Mouse (Mus musculus): ENCODE results near the gene Klhdc2. TPM values are rescaled to one million over a fixed set of nuclear protein-coding genes. Genes with fewer than 3 reads are reported as not detected.
A peak's percentile ranks its signal among the peaks of the same experiment; 100 is the strongest.

Gene Klhdc2
- total RNA-seq, 1 experiment, result 40.7 TPM

DNA sequence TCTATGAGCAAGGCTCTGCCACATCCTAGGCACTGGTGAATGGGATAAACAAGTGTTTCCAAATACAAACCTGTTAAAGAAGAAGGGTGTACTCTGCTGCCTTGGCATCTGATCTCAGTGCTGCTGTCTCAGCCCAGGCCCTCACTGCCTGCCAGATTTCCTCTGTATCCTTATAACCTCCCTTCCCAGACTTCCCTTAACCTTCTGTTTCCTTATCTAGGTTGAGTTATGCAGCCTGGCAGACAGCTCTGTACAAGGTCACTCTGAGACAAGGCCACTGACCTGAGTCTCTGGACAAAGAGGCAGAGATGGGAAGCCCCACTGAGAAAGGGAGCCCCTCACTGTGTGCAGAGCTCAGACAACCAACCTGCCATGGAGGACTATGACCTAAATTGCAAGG lies 21.9 kb downstream of the Klhdc2 start:
- Histone ChIP-seq H3K9ac (ENCODE audit: insufficient read depth, low read depth, low read length, poor library complexity, severe bottlenecking) (no peak overlapping the region), H3K4me1 (ENCODE audit: control insufficient read depth in 2 of 2, insufficient read depth in 2 of 2, low read length in 2 of 2, poor library complexity in 1 of 2) (no peaks in the 10 kb centered on the region), H3K36me3 (ENCODE audit: control insufficient read depth, insufficient read depth, low read length, poor library complexity, severe bottlenecking) (peaks cover 27% of the 10 kb centered on the region), H3K4me3 (ENCODE audit: insufficient read depth in 1 of 2, low read depth in 1 of 2, low read length in 2 of 2, poor library complexity in 1 of 2, severe bottlenecking in 1 of 2) (no peak overlapping the region), H3K27ac (ENCODE audit: insufficient read depth, low read depth, low read length, poor library complexity, severe bottlenecking) (no peak overlapping the region), H3K9me3 (ENCODE audit: control insufficient read depth, insufficient read depth, low read depth, low read length) (no peaks in the 10 kb centered on the region)
- DNase-seq (ENCODE audit: low read depth, low spot score), result no peak
- TF ChIP-seq ZC3H11A (IDR thresholded peaks at IDR 0.05; ENCODE audit: borderline replicate concordance, low read depth, low read length) (no peak), MAFK (IDR thresholded peaks at IDR 0.05; ENCODE audit: insufficient read depth, low read depth, low read length) (no peak), ZNF384 (IDR thresholded peaks at IDR 0.05; ENCODE audit: low read depth, low read length) (no peak), CHD2 (IDR thresholded peaks at IDR 0.05; ENCODE audit: low read depth, low read length) (no peak), HCFC1 (IDR thresholded peaks at IDR 0.05; ENCODE audit: borderline replicate concordance, insufficient read depth, low read length) (no peak)
- in situ Hi-C loops (cut with MboI; ENCODE audit: low sequenced_read_pairs in 2 of 2, unreplicated experiment in 2 of 2), result no loop called here

DNA sequence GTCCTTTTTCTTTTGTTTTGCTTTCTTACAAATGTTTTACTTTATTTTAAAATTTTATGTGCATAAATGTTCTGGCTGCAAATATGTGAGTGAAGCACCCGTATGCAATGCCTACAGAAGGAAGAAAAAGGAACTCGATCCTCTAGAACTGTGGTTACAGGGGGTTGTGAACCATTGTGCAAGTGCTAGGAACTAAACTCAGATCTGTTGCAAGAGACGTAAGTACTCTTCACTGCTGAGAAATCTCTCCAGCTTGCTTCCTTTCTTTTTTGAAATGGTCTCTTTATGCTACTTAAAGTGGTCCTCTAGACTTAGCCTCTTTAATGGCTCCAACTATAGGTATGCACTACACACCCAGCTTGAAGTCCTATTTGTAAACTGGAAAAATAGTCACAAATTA lies 34.7 kb downstream of the Klhdc2 start:
- Histone ChIP-seq H3K4me1 (ENCODE audit: control insufficient read depth in 2 of 2, insufficient read depth in 2 of 2, low read length in 2 of 2, poor library complexity in 1 of 2) (no peaks in the 10 kb centered on the region), H3K9ac (ENCODE audit: insufficient read depth, low read depth, low read length, poor library complexity, severe bottlenecking) (no peak overlapping the region), H3K36me3 (ENCODE audit: control insufficient read depth, insufficient read depth, low read length, poor library complexity, severe bottlenecking) (peaks cover 10% of the 10 kb centered on the region), H3K4me3 (ENCODE audit: insufficient read depth in 1 of 2, low read depth in 1 of 2, low read length in 2 of 2, poor library complexity in 1 of 2, severe bottlenecking in 1 of 2) (no peak overlapping the region), H3K9me3 (ENCODE audit: control insufficient read depth, insufficient read depth, low read depth, low read length) (no peaks in the 10 kb centered on the region), H3K27ac (ENCODE audit: insufficient read depth, low read depth, low read length, poor library complexity, severe bottlenecking) (no peak overlapping the region)
- in situ Hi-C loops (cut with MboI; ENCODE audit: low sequenced_read_pairs in 2 of 2, unreplicated experiment in 2 of 2), result no loop called here
- DNase-seq (ENCODE audit: low read depth, low spot score), result no peak
- TF ChIP-seq CHD2 (IDR thresholded peaks at IDR 0.05; ENCODE audit: low read depth, low read length), result no peak
- TF ChIP-seq MAFK (IDR thresholded peaks at IDR 0.05; ENCODE audit: insufficient read depth, low read depth, low read length), result no peak
- TF ChIP-seq ZNF384 (IDR thresholded peaks at IDR 0.05; ENCODE audit: low read depth, low read length), result no peak
- no peak for TF ChIP-seq ZC3H11A (IDR thresholded peaks at IDR 0.05; ENCODE audit: borderline replicate concordance, low read depth, low read length)
- no peak for TF ChIP-seq HCFC1 (IDR thresholded peaks at IDR 0.05; ENCODE audit: borderline replicate concordance, insufficient read depth, low read length)

DNA sequence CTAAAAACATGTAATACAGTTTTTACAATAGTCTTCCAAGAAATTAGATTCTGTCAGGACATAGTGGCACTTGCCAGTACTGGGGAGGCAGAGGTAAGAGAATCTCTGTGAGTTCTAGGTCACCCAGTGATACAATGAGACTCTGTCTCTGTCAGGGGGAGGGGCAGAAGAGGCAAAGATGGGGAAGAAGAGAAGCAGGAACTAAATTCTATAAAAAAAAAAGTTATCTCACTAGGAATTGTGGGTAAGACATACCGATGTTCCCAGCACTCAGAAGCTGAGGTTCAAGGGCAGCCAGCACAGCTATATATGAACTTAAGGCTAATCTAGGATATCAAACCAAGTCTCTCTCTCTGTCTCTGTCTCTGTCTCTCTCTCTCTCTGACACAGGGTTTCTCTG lies 35.7 kb downstream of the Klhdc2 start:
- H3K27ac ChIP-seq (ENCODE audit: insufficient read depth, low read depth, low read length, poor library complexity, severe bottlenecking), result no peak overlapping the region
- in situ Hi-C loops (cut with MboI; ENCODE audit: low sequenced_read_pairs in 2 of 2, unreplicated experiment in 2 of 2), result no loop called here
- no peak overlapping the region for H3K9ac ChIP-seq (ENCODE audit: insufficient read depth, low read depth, low read length, poor library complexity, severe bottlenecking)
- no peaks in the 10 kb centered on the region for H3K9me3 ChIP-seq (ENCODE audit: control insufficient read depth, insufficient read depth, low read depth, low read length)
- H3K4me3 ChIP-seq (ENCODE audit: insufficient read depth in 1 of 2, low read depth in 1 of 2, low read length in 2 of 2, poor library complexity in 1 of 2, severe bottlenecking in 1 of 2), result no peak overlapping the region
- TF ChIP-seq HCFC1 (IDR thresholded peaks at IDR 0.05; ENCODE audit: borderline replicate concordance, insufficient read depth, low read length), result no peak
- no peak for TF ChIP-seq MAFK (IDR thresholded peaks at IDR 0.05; ENCODE audit: insufficient read depth, low read depth, low read length)
- no peak for TF ChIP-seq CHD2 (IDR thresholded peaks at IDR 0.05; ENCODE audit: low read depth, low read length)
- TF ChIP-seq ZNF384 (IDR thresholded peaks at IDR 0.05; ENCODE audit: low read depth, low read length), result no peak
- no peaks in the 10 kb centered on the region for H3K4me1 ChIP-seq (ENCODE audit: control insufficient read depth in 2 of 2, insufficient read depth in 2 of 2, low read length in 2 of 2, poor library complexity in 1 of 2)
- peaks cover 14% of the 10 kb centered on the region for H3K36me3 ChIP-seq (ENCODE audit: control insufficient read depth, insufficient read depth, low read length, poor library complexity, severe bottlenecking)
- no peak for DNase-seq (ENCODE audit: low read depth, low spot score)

DNA sequence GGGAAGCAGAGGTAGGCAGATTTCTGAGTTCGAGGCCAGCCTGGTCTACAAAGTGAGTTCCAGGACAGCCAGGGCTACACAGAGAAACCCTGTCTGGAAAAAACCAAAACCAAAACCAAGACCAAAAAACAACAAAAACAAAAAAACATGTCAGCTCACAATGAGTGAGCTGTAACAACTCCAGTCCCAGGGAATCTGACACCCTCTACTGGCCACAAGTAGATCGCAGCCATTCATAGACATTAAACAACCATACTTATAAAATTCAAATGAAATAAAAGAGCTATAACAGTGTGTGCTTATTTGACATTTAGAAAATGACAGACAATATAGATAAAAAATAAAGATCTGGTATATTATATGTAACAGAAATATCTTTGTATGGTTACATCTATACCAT lies 37.1 kb downstream of the Klhdc2 start:
- in situ Hi-C loops (cut with MboI; ENCODE audit: low sequenced_read_pairs in 2 of 2, unreplicated experiment in 2 of 2), result no loop called here
- no peak overlapping the region for H3K27ac ChIP-seq (ENCODE audit: insufficient read depth, low read depth, low read length, poor library complexity, severe bottlenecking)

DNA sequence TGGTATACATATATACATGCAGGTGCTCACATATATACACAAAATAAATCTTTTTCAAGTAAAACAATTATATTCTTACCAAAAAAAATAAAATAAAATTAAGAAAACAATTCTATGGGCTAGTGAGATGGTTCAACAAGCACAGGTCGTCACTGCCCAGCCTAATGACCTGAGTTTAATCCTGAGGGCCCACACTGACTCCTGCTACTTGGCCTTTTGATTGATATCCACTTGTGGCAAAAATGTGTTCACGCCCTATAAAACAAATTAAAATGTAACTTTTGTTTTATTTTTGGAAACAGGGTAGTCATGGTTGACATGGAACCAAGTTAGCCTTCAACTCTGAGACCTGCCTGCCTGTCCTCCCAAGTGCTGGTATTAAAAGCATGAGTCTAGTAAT lies 53.4 kb downstream of the Klhdc2 start:
- TF ChIP-seq HCFC1 (IDR thresholded peaks at IDR 0.05; ENCODE audit: borderline replicate concordance, insufficient read depth, low read length), result no peak
- in situ Hi-C loops (cut with MboI; ENCODE audit: low sequenced_read_pairs in 2 of 2, unreplicated experiment in 2 of 2), result no loop called here
- Histone ChIP-seq H3K36me3 (ENCODE audit: control insufficient read depth, insufficient read depth, low read length, poor library complexity, severe bottlenecking) (peaks cover 8% of the 10 kb centered on the region), H3K4me3 (ENCODE audit: insufficient read depth in 1 of 2, low read depth in 1 of 2, low read length in 2 of 2, poor library complexity in 1 of 2, severe bottlenecking in 1 of 2) (no peak overlapping the region), H3K9me3 (ENCODE audit: control insufficient read depth, insufficient read depth, low read depth, low read length) (no peaks in the 10 kb centered on the region), H3K9ac (ENCODE audit: insufficient read depth, low read depth, low read length, poor library complexity, severe bottlenecking) (no peak overlapping the region), H3K4me1 (ENCODE audit: control insufficient read depth in 2 of 2, insufficient read depth in 2 of 2, low read length in 2 of 2, poor library complexity in 1 of 2) (no peaks in the 10 kb centered on the region), H3K27ac (ENCODE audit: insufficient read depth, low read depth, low read length, poor library complexity, severe bottlenecking) (no peak overlapping the region)
- DNase-seq (ENCODE audit: low read depth, low spot score), result no peak

More for the DNA sequence above, 37.1 kb downstream of the Klhdc2 start:
- Histone ChIP-seq H3K9me3 (ENCODE audit: control insufficient read depth, insufficient read depth, low read depth, low read length) (no peaks in the 10 kb centered on the region; the same call in 1 of the 2 replicates), H3K4me3 (ENCODE audit: insufficient read depth in 1 of 2, low read depth in 1 of 2, low read length in 2 of 2, poor library complexity in 1 of 2, severe bottlenecking in 1 of 2) (no peak overlapping the region), H3K36me3 (ENCODE audit: control insufficient read depth, insufficient read depth, low read length, poor library complexity, severe bottlenecking) (peaks cover 12% of the 10 kb centered on the region), H3K9ac (ENCODE audit: insufficient read depth, low read depth, low read length, poor library complexity, severe bottlenecking) (no peak overlapping the region), H3K4me1 (ENCODE audit: control insufficient read depth in 2 of 2, insufficient read depth in 2 of 2, low read length in 2 of 2, poor library complexity in 1 of 2) (no peaks in the 10 kb centered on the region)
- peak; percentile 19 for DNase-seq (ENCODE audit: low read depth, low spot score)
- TF ChIP-seq MAFK (IDR thresholded peaks at IDR 0.05; ENCODE audit: insufficient read depth, low read depth, low read length) (no peak), ZNF384 (IDR thresholded peaks at IDR 0.05; ENCODE audit: low read depth, low read length) (0 out of 2 replicates have a peak, but pooled peaks have one; percentile 21)

All from ES-E14 (cell line).